ENCODE assay signal across 18 mouse cellular contexts in the genomic region with DNA sequence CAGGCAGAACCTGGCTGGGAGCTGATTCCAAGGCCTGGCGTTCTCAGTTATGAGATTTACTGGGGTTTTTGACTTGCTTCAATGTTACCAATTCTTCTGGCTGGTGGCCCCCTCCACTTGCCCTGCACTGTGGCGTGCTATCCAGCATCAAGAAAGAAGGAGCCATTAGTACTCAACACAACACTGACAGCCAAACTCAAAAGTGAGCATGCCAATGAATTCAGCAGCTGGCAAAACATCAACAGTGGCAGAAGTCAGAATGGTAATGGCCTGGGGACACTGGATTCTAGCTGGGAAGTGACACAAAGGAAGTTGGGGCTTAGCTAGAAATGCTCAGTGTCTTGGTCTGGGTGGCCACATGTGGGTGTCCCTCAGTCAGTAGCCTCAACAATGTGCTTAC. TPM values are rescaled to one million over a fixed set of nuclear protein-coding genes. Genes with fewer than 3 reads are reported as not detected.
DNase-seq lines count a peak whose midpoint lies in the region; ATAC-seq and TF ChIP-seq lines count a peak whose summit lies in the region.
"Had no signal": no experiment of that assay in that cellular context is flagged by ENCODE, and none has a peak within 500 bp of the region (broad histone marks: within the 10 kb centered on the region; RNA-seq: fewer than 3 reads in every experiment).

No protein-coding gene starts in this region.

- no peaks in the 10 kb centered on the region for H3K27me3 ChIP-seq in midbrain, postnatal 0 days (ENCODE audit: insufficient read depth, low read length)
- H3K27me3 ChIP-seq in midbrain, embryonic 15.5 days (replicated peaks): no peaks in the 10 kb centered on the region
- H3K27me3 ChIP-seq: embryonic facial prominence, embryonic 13.5 days; forebrain, embryonic 12.5 days; forebrain, embryonic 15.5 days; hindbrain, embryonic 13.5 days; intestine, embryonic 15.5 days had no signal

- TF ChIP-seq CTCF in midbrain, postnatal 0 days (IDR thresholded peaks at IDR 0.05): no peak

- no peaks in the 10 kb centered on the region for H3K4me1 ChIP-seq in midbrain, postnatal 0 days (ENCODE audit: insufficient read depth, low read length)
- H3K4me1 ChIP-seq in midbrain, embryonic 15.5 days: no peaks in the 10 kb centered on the region
- H3K4me1 ChIP-seq: embryonic facial prominence, embryonic 13.5 days; forebrain, embryonic 12.5 days; forebrain, embryonic 15.5 days; heart, embryonic 10.5 days; hindbrain, embryonic 13.5 days; intestine, embryonic 15.5 days had no signal

- DNase-seq in adrenal gland, postnatal 14 days: peak; percentile 58
- DNase-seq in adrenal gland, postnatal 25 days: no peak
- peak; percentile 24 to 37 for DNase-seq in cerebellum, postnatal 14 days
- DNase-seq in cerebellum, adult 8-10 months: no peak
- DNase-seq in midbrain, postnatal 0 days (ENCODE audit: low spot score): peak; percentile 10
- DNase-seq: gastrocnemius, postnatal 25 days; heart, adult 2 months; kidney, adult 11 months had no signal

- no peak overlapping the region for H3K4me2 ChIP-seq in midbrain, postnatal 0 days (ENCODE audit: low read depth, low read length, poor library complexity, severe bottlenecking)
- no peak overlapping the region for H3K4me2 ChIP-seq in midbrain, embryonic 15.5 days
- H3K4me2 ChIP-seq: embryonic facial prominence, embryonic 13.5 days; forebrain, embryonic 12.5 days; forebrain, embryonic 15.5 days; hindbrain, embryonic 13.5 days; intestine, embryonic 15.5 days had no signal

- no peaks in the 10 kb centered on the region for H3K36me3 ChIP-seq in midbrain, postnatal 0 days (ENCODE audit: insufficient read depth, low read length)
- no peaks in the 10 kb centered on the region for H3K36me3 ChIP-seq in midbrain, embryonic 15.5 days (replicated peaks)
- H3K36me3 ChIP-seq: embryonic facial prominence, embryonic 10.5 days; embryonic facial prominence, embryonic 13.5 days; forebrain, embryonic 12.5 days; forebrain, embryonic 15.5 days; heart, embryonic 10.5 days; hindbrain, embryonic 13.5 days; intestine, embryonic 15.5 days had no signal

- WGBS in midbrain, postnatal 0 days: 88% methylated on average over 2 of the region's 2 CpGs
- WGBS in midbrain, embryonic 15.5 days: 87% methylated on average over 2 of the region's 2 CpGs

- H3K9ac ChIP-seq in midbrain, postnatal 0 days (replicated peaks; ENCODE audit: low read length, poor library complexity, severe bottlenecking): no peak overlapping the region
- H3K9ac ChIP-seq in midbrain, embryonic 15.5 days: no peak overlapping the region
- H3K9ac ChIP-seq: embryonic facial prominence, embryonic 13.5 days; forebrain, embryonic 12.5 days; forebrain, embryonic 15.5 days; hindbrain, embryonic 13.5 days; intestine, embryonic 15.5 days had no signal

- no peak overlapping the region for H3K4me3 ChIP-seq in midbrain, postnatal 0 days (ENCODE audit: low read depth, low read length)
- H3K4me3 ChIP-seq in midbrain, embryonic 15.5 days: no peak overlapping the region
- H3K4me3 ChIP-seq: embryonic facial prominence, embryonic 10.5 days; embryonic facial prominence, embryonic 13.5 days; erythroblast, embryonic 14.5 days; forebrain, embryonic 12.5 days; forebrain, embryonic 15.5 days; heart, adult 2 months; heart, embryonic 10.5 days; hindbrain, embryonic 13.5 days; intestine, embryonic 15.5 days had no signal

- no peaks in the 10 kb centered on the region for H3K9me3 ChIP-seq in midbrain, postnatal 0 days (ENCODE audit: low read length)
- no peaks in the 10 kb centered on the region for H3K9me3 ChIP-seq in midbrain, embryonic 15.5 days
- H3K9me3 ChIP-seq: embryonic facial prominence, embryonic 10.5 days; embryonic facial prominence, embryonic 13.5 days; forebrain, embryonic 12.5 days; forebrain, embryonic 15.5 days; heart, embryonic 10.5 days; hindbrain, embryonic 13.5 days; intestine, embryonic 15.5 days had no signal

- H3K27ac ChIP-seq in midbrain, postnatal 0 days (ENCODE audit: low read depth, low read length): no peak overlapping the region
- H3K27ac ChIP-seq in midbrain, embryonic 15.5 days: no peak overlapping the region
- H3K27ac ChIP-seq: embryonic facial prominence, embryonic 10.5 days; embryonic facial prominence, embryonic 13.5 days; forebrain, embryonic 12.5 days; forebrain, embryonic 15.5 days; heart, adult 2 months; heart, embryonic 10.5 days; hindbrain, embryonic 13.5 days; intestine, embryonic 15.5 days had no signal

- no peak for ATAC-seq in midbrain, postnatal 0 days (ENCODE audit: low FRiP score)
- ATAC-seq in midbrain, embryonic 15.5 days (replicated peaks): no peak
- ATAC-seq: CD4-positive, CD25-positive, alpha-beta regulatory T cell, adult 4 months; intestine, embryonic 15.5 days had no signal

RNA-seq across cellular contexts. Expression of a gene that starts 43.8 kb away (rescaled TPM):
- 12.1 and 13.3 TPM in 2 replicates for total RNA-seq in adrenal gland, postnatal 14 days (2021)
- 14.7 and 19.0 TPM in 2 replicates for total RNA-seq in adrenal gland, postnatal 25 days (2021)
- total RNA-seq in midbrain, postnatal 0 days (2014; rRNA removed): 0.88 and 1.6 TPM in 2 replicates
- 1.0 and 1.5 TPM in 2 replicates for polyA plus RNA-seq in midbrain, postnatal 0 days (2015; fragmentation: Nextera tagmentation; extraction: Ambion mirVana)
- 0.84 and 1.5 TPM in 2 replicates for polyA plus RNA-seq in midbrain, embryonic 15.5 days (2015; fragmentation: Nextera tagmentation; extraction: Ambion mirVana)

Comparison
In these comparisons a context has a peak if more than half of its experiments do, and no peak if none do; other contexts are left out.
1. DNase-seq: peak in adrenal gland, postnatal 14 days (single experiment), cerebellum, postnatal 14 days (2 of 2) and midbrain, postnatal 0 days (single experiment); none in adrenal gland, postnatal 25 days (single experiment) and cerebellum, adult 8-10 months (single experiment).